Mouse (Mus musculus): ENCODE measurements around the gene Mrgprg. TPM values are rescaled to one million over a fixed set of nuclear protein-coding genes. Genes with fewer than 3 reads are reported as not detected.

The Mrgprg gene
- polyA plus RNA-seq, 1 experiment from 2014 or later, result not detected

DNA sequence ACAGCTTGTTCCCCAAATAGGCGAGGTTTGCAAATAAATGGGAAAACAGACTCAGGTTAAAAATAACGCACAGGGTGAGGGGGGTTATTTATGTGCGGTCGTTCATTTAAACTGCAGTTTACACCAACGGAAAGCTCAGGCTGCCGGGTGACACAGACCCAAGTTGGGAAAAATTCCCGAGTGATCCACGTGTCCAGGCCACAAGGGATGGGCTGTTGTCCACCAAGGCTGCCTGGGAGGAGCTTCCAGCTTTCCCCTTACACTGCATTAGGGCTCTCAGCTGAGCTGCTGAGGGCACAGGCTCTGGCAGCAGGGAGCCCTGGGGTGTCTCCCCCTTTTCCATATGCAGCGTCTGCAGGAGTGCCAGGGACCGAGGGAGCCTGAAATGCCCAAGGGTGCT is 36.9 kb downstream of the Mrgprg start:
- 83% methylated on average over 10 of the region's 10 CpGs for WGBS
- H3K9me3 ChIP-seq (ENCODE audit: control insufficient read depth, low read length), result no peaks in the 10 kb centered on the region
- H3K4me3 ChIP-seq (replicated peaks; ENCODE audit: low read depth, low read length), result no peak overlapping the region
- H3K36me3 ChIP-seq (ENCODE audit: control insufficient read depth, insufficient read depth, low read length), result no peaks in the 10 kb centered on the region
- no peaks in the 10 kb centered on the region for H3K4me1 ChIP-seq (ENCODE audit: control insufficient read depth, insufficient read depth, low read length)
- H3K27me3 ChIP-seq (ENCODE audit: control insufficient read depth, insufficient read depth, low read length), result no peaks in the 10 kb centered on the region
- DNase-seq (no peak), ATAC-seq (ENCODE audit: low FRiP score, low TSS enrichment) (no peak)
- H3K4me2 ChIP-seq (ENCODE audit: low read length), result no peak overlapping the region
- no peak overlapping the region for H3K27ac ChIP-seq (replicated peaks; ENCODE audit: low read depth, low read length)
- no peak overlapping the region for H3K9ac ChIP-seq (replicated peaks; ENCODE audit: low read length)

DNA sequence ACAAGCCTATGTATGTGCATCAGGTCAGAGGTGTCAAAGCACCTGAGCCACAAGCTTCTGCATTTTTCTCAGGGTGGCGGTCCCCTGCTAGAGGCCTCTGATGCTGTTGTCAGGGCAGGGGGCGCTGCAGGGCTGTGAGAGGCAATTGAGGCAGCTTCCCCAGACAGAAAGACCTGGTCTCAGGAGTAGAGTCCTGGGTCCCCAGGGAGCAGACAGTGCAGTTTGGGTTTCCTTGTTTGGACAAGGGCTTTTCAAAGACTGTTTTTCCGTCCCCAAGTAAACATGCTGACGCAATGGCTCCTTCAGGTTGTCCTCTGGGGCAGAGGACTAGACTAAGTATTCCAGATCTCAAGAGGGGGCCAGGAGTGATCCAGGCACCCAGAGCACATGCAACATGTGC is 40.4 kb downstream of the Mrgprg start:
- Histone ChIP-seq H3K4me1 (ENCODE audit: control insufficient read depth, insufficient read depth, low read length) (no peaks in the 10 kb centered on the region), H3K27me3 (ENCODE audit: control insufficient read depth, insufficient read depth, low read length) (no peaks in the 10 kb centered on the region), H3K4me3 (replicated peaks; ENCODE audit: low read depth, low read length) (no peak overlapping the region), H3K36me3 (ENCODE audit: control insufficient read depth, insufficient read depth, low read length) (no peaks in the 10 kb centered on the region), H3K4me2 (ENCODE audit: low read length) (no peak overlapping the region), H3K9ac (replicated peaks; ENCODE audit: low read length) (no peak overlapping the region), H3K9me3 (ENCODE audit: control insufficient read depth, low read length) (no peaks in the 10 kb centered on the region), H3K27ac (replicated peaks; ENCODE audit: low read depth, low read length) (no peak overlapping the region)
- WGBS, result 78% methylated on average over 4 of the region's 4 CpGs
- no peak for ATAC-seq (ENCODE audit: low FRiP score, low TSS enrichment)
- no peak for DNase-seq

DNA sequence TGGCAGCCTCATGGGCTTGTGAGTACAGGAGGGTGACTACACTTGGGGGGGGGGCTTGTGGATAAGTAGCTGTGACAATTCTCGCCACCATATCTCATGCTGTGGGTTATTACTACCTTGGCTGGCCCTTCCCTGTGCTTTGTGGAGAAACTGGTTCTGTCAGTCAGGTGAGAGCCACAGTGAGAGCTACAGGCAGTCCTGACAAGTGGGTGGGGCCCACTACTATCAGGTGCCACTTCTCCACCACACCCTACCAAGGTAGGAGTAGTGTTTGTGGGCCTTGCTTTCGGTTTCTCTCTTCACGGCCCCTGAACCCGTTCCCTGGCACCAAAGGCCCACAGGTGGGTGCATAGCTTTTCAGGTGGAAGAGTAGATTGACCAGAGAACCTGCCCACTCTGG is 43.0 kb downstream of the Mrgprg start:
- no peak overlapping the region for H3K4me3 ChIP-seq (replicated peaks; ENCODE audit: low read depth, low read length)
- H3K9ac ChIP-seq (replicated peaks; ENCODE audit: low read length), result no peak overlapping the region
- no peak overlapping the region for H3K4me2 ChIP-seq (ENCODE audit: low read length)
- H3K9me3 ChIP-seq (ENCODE audit: control insufficient read depth, low read length), result no peaks in the 10 kb centered on the region
- ATAC-seq (ENCODE audit: low FRiP score, low TSS enrichment) (no peak), DNase-seq (no peak)
- H3K27ac ChIP-seq (replicated peaks; ENCODE audit: low read depth, low read length), result no peak overlapping the region
- 87% methylated on average over 4 of the region's 4 CpGs for WGBS
- no peaks in the 10 kb centered on the region for H3K27me3 ChIP-seq (ENCODE audit: control insufficient read depth, insufficient read depth, low read length)
- no peaks in the 10 kb centered on the region for H3K36me3 ChIP-seq (ENCODE audit: control insufficient read depth, insufficient read depth, low read length)
- no peaks in the 10 kb centered on the region for H3K4me1 ChIP-seq (ENCODE audit: control insufficient read depth, insufficient read depth, low read length)

DNA sequence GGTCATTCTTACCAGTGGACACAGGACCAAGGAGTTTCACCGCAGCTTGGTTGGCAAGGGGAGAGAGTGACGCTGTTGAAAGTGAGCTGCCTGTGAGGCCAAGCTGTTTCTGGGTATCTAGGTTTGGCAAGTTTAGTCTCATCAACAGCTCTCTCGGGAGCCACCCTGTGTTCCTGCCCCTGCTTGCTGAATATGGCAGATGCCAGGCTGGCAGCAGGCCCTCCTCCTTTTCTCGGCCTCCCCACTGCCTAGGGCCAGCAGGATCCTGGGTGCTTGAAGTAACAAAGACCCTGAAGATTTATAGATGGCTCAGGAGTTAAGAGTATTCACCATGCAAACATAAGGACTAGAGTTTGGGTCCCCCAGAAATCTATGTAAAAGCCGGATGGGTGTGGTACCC is 44.1 kb downstream of the Mrgprg start:
- H3K36me3 ChIP-seq (ENCODE audit: control insufficient read depth, insufficient read depth, low read length), result no peaks in the 10 kb centered on the region
- ATAC-seq (ENCODE audit: low FRiP score, low TSS enrichment) (no peak), DNase-seq (no peak)
- H3K4me2 ChIP-seq (ENCODE audit: low read length), result no peak overlapping the region
- H3K27ac ChIP-seq (replicated peaks; ENCODE audit: low read depth, low read length), result no peak overlapping the region
- H3K9me3 ChIP-seq (ENCODE audit: control insufficient read depth, low read length), result no peaks in the 10 kb centered on the region
- no peaks in the 10 kb centered on the region for H3K27me3 ChIP-seq (ENCODE audit: control insufficient read depth, insufficient read depth, low read length)
- H3K4me3 ChIP-seq (replicated peaks; ENCODE audit: low read depth, low read length), result no peak overlapping the region
- H3K4me1 ChIP-seq (ENCODE audit: control insufficient read depth, insufficient read depth, low read length), result no peaks in the 10 kb centered on the region
- H3K9ac ChIP-seq (replicated peaks; ENCODE audit: low read length), result no peak overlapping the region
- 87% methylated on average over 5 of the region's 5 CpGs for WGBS

DNA sequence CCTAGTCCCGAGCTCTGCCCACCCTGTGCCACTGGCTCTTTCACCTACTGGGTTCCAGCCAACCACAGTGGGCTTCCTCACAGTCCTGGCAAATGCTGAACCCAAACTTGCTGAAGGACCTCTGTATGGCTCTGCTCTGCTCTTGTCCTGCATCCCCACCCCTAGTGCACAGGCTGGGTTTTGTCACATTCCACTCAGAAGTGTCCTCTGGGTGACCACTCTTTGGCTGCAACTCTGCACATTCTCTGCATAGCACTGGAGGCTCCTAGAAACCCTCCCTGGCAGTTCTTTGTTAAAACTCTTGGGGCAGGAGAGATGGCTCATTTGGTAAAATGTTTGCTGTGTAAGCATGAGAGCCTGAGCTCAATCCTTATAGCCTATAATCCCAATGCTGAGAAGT is 49.0 kb downstream of the Mrgprg start:
- 83% methylated on average over 1 of the region's 1 CpGs for WGBS
- Histone ChIP-seq H3K27me3 (ENCODE audit: control insufficient read depth, insufficient read depth, low read length) (no peaks in the 10 kb centered on the region), H3K9me3 (ENCODE audit: control insufficient read depth, low read length) (no peaks in the 10 kb centered on the region), H3K4me3 (replicated peaks; ENCODE audit: low read depth, low read length) (no peak overlapping the region), H3K9ac (replicated peaks; ENCODE audit: low read length) (no peak overlapping the region), H3K4me1 (ENCODE audit: control insufficient read depth, insufficient read depth, low read length) (no peaks in the 10 kb centered on the region), H3K36me3 (ENCODE audit: control insufficient read depth, insufficient read depth, low read length) (peaks cover 24% of the 10 kb centered on the region), H3K4me2 (ENCODE audit: low read length) (no peak overlapping the region), H3K27ac (replicated peaks; ENCODE audit: low read depth, low read length) (no peak overlapping the region)
- ATAC-seq (ENCODE audit: low FRiP score, low TSS enrichment) (no peak), DNase-seq (peak; percentile 15)

Small RNA genes lying within 50 kb of the gene (microRNA-seq; reads per million reads assigned to microRNA genes)
- not detected for gene Gm22064

Other genes starting within 250 kb of the Mrgprg start
- gene Nap1l4, start 217.9 kb downstream of the Mrgprg start, polyA plus RNA-seq (2014; fragmentation: Nextera tagmentation; extraction: Ambion mirVana), result 174 and 226 TPM in 2 replicates
- gene Cars, start 166.9 kb downstream of the Mrgprg start, polyA plus RNA-seq (2014; fragmentation: Nextera tagmentation; extraction: Ambion mirVana), result 53.1 and 64.9 TPM in 2 replicates
- 0.09 and 0.21 TPM in 2 replicates for gene Tnfrsf26, start 138.3 kb downstream of the Mrgprg start, polyA plus RNA-seq (2014; fragmentation: Nextera tagmentation; extraction: Ambion mirVana)
- gene Tnfrsf22, start 117.3 kb downstream of the Mrgprg start, polyA plus RNA-seq (2014; fragmentation: Nextera tagmentation; extraction: Ambion mirVana), result 4.3 and 5.5 TPM in 2 replicates
- 0.75 and 1.2 TPM in 2 replicates for gene Tnfrsf23, start 81.1 kb downstream of the Mrgprg start, polyA plus RNA-seq (2014; fragmentation: Nextera tagmentation; extraction: Ambion mirVana)
- 30.1 and 33.2 TPM in 2 replicates for gene Osbpl5, start 10.0 kb downstream of the Mrgprg start, polyA plus RNA-seq (2014; fragmentation: Nextera tagmentation; extraction: Ambion mirVana)
- 6.9 and 7.2 TPM in 2 replicates for gene Mrgpre, start 17.5 kb upstream of the Mrgprg start, polyA plus RNA-seq (2014; fragmentation: Nextera tagmentation; extraction: Ambion mirVana)
- 6.5 and 7.1 TPM in 2 replicates for gene Nadsyn1, start 55.9 kb upstream of the Mrgprg start, polyA plus RNA-seq (2014; fragmentation: Nextera tagmentation; extraction: Ambion mirVana)
- 64.6 and 73.3 TPM in 2 replicates for gene Dhcr7, start 56.2 kb upstream of the Mrgprg start, polyA plus RNA-seq (2014; fragmentation: Nextera tagmentation; extraction: Ambion mirVana)
- gene Gm498, start 99.8 kb upstream of the Mrgprg start, polyA plus RNA-seq (2014; fragmentation: Nextera tagmentation; extraction: Ambion mirVana), result not detected in 2 replicates
- gene Shank2, start 234.9 kb upstream of the Mrgprg start, polyA plus RNA-seq (2014; fragmentation: Nextera tagmentation; extraction: Ambion mirVana), result 9.1 and 9.4 TPM in 2 replicates

All from midbrain, embryonic 14.5 days (tissue).